Mouse (Mus musculus): ENCODE results near the gene Mb21d2. TPM values are rescaled to one million over a fixed set of nuclear protein-coding genes. Genes with fewer than 3 reads are reported as not detected.
A peak's percentile ranks its signal among the peaks of the same experiment; 100 is the strongest.

The Mb21d2 gene
- polyA plus RNA-seq, 1 experiment from 2014 or later = 6.5 TPM

- peak overlapping the region; percentile 71 for H3K4me2 ChIP-seq (ENCODE audit: low read depth, low read length)
- H3K4me1 ChIP-seq (ENCODE audit: control insufficient read depth, insufficient read depth, low read length) = peaks cover 12% of the 10 kb centered on the region
- H3K27me3 ChIP-seq (ENCODE audit: control insufficient read depth, insufficient read depth, low read length) = no peaks in the 10 kb centered on the region; the same call in 1 of the 2 replicates
- WGBS = 17% methylated on average over 5 of the region's 5 CpGs
- peak overlapping the region; percentile 89 for H3K4me3 ChIP-seq (replicated peaks; ENCODE audit: low read length)
- H3K9ac ChIP-seq (ENCODE audit: low read length) = peak overlapping the region; percentile 91; the same call in 1 of the 2 replicates
- no peak overlapping the region for H3K27ac ChIP-seq (ENCODE audit: low read length)
- no peak for ATAC-seq (ENCODE audit: insufficient read depth, low FRiP score)
- H3K36me3 ChIP-seq (ENCODE audit: control insufficient read depth, insufficient read depth, low read length) = no peaks in the 10 kb centered on the region
- no peaks in the 10 kb centered on the region for H3K9me3 ChIP-seq (replicated peaks; ENCODE audit: control insufficient read depth, low read length)
Observed at GRCm38 (mm10) chr16:28930426-28930825, 953 bp upstream of the Mb21d2 start.

DNA sequence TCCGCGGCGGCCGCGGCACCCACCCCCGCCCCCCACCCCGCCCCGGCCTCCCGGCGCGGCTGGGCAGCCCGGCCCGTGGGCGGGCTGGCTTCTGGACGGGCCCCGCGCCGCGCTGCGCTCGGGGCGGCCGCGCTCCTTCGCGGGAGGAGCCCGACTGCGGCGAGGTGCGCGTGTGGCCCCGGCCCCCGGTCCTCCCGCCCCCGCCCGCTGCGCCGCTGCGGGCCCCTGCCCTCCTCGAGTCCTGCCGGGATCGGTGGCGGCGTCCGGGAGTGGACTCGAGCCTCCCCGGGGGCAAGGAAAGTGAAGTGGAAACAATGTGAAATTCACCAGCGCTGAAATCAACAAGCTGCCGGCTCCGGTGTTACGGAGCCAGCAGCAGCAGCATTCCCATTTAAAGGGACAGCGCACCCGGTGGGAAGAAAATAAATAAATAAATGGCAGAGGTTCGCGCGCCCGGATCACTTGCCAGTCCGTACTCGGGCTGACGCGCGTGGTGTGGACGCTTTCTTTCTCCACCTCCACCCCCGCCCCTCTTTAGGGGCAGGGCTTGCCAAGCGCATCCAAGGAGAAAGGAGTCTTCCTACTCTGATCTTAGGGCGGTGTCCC lies 316 bp upstream of the Mb21d2 start:
- WGBS = 1% methylated on average over 61 of the region's 66 CpGs
- peak; percentile 81 for ATAC-seq (ENCODE audit: insufficient read depth, low FRiP score)
- Histone ChIP-seq H3K9me3 (replicated peaks; ENCODE audit: control insufficient read depth, low read length) (no peaks in the 10 kb centered on the region), H3K27ac (ENCODE audit: low read length) (peak overlapping the region; percentile 90), H3K36me3 (ENCODE audit: control insufficient read depth, insufficient read depth, low read length) (no peaks in the 10 kb centered on the region), H3K4me2 (ENCODE audit: low read depth, low read length) (peak overlapping the region; percentile 71), H3K27me3 (ENCODE audit: control insufficient read depth, insufficient read depth, low read length) (no peaks in the 10 kb centered on the region; the same call in 1 of the 2 replicates), H3K9ac (ENCODE audit: low read length) (peak overlapping the region; percentile 91), H3K4me1 (ENCODE audit: control insufficient read depth, insufficient read depth, low read length) (peaks cover 12% of the 10 kb centered on the region), H3K4me3 (replicated peaks; ENCODE audit: low read length) (peak overlapping the region; percentile 89)

DNA sequence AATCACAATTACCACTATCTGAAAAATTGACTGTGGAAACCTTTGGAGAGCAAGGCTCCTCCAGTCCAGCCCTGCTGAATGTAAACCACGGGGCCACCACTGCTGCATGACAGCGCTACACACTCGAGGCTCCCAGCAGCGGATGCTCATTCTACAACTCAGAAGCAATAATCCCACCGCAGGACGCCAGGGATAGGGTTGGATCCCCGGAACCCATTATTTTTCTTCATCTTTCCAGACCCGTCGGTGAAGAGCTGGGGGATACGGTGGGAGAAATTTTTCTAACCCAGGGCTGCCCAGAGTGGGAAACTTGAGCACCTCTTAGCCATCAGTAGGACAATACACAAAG lies 1.0 kb downstream of the Mb21d2 start:
- no peaks in the 10 kb centered on the region; the same call in 1 of the 2 replicates for H3K27me3 ChIP-seq (ENCODE audit: control insufficient read depth, insufficient read depth, low read length)
- H3K9ac ChIP-seq (ENCODE audit: low read length) = peak overlapping the region; percentile 91
- under 1% methylated on average over 10 of the region's 10 CpGs for WGBS
- no peaks in the 10 kb centered on the region for H3K36me3 ChIP-seq (ENCODE audit: control insufficient read depth, insufficient read depth, low read length)
- no peaks in the 10 kb centered on the region for H3K9me3 ChIP-seq (replicated peaks; ENCODE audit: control insufficient read depth, low read length)
- ATAC-seq (ENCODE audit: insufficient read depth, low FRiP score) = 0 out of 2 replicates have a peak, but pooled peaks have one; percentile 35
- H3K4me2 ChIP-seq (ENCODE audit: low read depth, low read length) = peak overlapping the region; percentile 71
- H3K27ac ChIP-seq (ENCODE audit: low read length) = peak overlapping the region; percentile 90
- peaks cover 12% of the 10 kb centered on the region for H3K4me1 ChIP-seq (ENCODE audit: control insufficient read depth, insufficient read depth, low read length)
- H3K4me3 ChIP-seq (replicated peaks; ENCODE audit: low read length) = peak overlapping the region; percentile 89

GRCm38 (mm10) chr16:28927381-28927780 lies 2.1 kb downstream of the Mb21d2 start:
- H3K9ac ChIP-seq (ENCODE audit: low read length) = no peak overlapping the region
- no peaks in the 10 kb centered on the region; the same call in 1 of the 2 replicates for H3K27me3 ChIP-seq (ENCODE audit: control insufficient read depth, insufficient read depth, low read length)
- WGBS = 61% methylated on average over 9 of the region's 9 CpGs
- H3K9me3 ChIP-seq (replicated peaks; ENCODE audit: control insufficient read depth, low read length) = no peaks in the 10 kb centered on the region
- peaks cover 12% of the 10 kb centered on the region for H3K4me1 ChIP-seq (ENCODE audit: control insufficient read depth, insufficient read depth, low read length)
- no peak overlapping the region for H3K4me3 ChIP-seq (replicated peaks; ENCODE audit: low read length)
- peak overlapping the region; percentile 71; the same call in 1 of the 2 replicates for H3K4me2 ChIP-seq (ENCODE audit: low read depth, low read length)
- ATAC-seq (ENCODE audit: insufficient read depth, low FRiP score) = no peak
- H3K36me3 ChIP-seq (ENCODE audit: control insufficient read depth, insufficient read depth, low read length) = no peaks in the 10 kb centered on the region
- no peak overlapping the region for H3K27ac ChIP-seq (ENCODE audit: low read length)

DNA sequence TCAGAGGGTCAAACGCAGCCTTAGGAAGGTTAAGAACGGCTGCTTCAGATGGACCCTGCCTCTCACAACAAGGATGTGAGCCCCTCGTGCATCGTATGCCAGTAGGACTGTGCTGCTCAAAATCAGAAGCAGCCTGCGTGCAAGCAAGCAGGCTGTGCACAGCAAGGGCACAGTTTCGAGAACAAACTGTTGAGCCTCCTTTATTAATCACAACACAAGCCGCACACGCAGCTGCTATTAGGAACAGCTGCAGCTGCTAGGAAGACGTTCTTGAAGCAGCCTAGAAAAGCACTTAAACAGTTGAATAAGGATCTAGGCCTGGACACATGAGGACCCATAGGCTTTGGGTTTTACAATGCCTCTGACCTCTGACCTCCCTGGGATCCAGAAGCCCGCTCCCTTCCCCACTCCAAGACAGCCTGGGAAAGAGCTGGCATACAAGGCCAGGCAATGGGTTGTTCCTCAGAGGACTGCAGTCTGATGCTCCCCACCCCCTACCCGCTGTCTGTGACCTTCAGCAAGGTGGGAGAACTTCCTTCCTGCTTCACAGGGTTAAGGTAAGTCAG lies 10.1 kb downstream of the Mb21d2 start:
- Histone ChIP-seq H3K4me1 (ENCODE audit: control insufficient read depth, insufficient read depth, low read length) (no peaks in the 10 kb centered on the region), H3K27me3 (ENCODE audit: control insufficient read depth, insufficient read depth, low read length) (no peaks in the 10 kb centered on the region), H3K9ac (ENCODE audit: low read length) (no peak overlapping the region), H3K27ac (ENCODE audit: low read length) (no peak overlapping the region), H3K36me3 (ENCODE audit: control insufficient read depth, insufficient read depth, low read length) (no peaks in the 10 kb centered on the region), H3K4me2 (ENCODE audit: low read depth, low read length) (no peak overlapping the region), H3K4me3 (replicated peaks; ENCODE audit: low read length) (no peak overlapping the region), H3K9me3 (replicated peaks; ENCODE audit: control insufficient read depth, low read length) (no peaks in the 10 kb centered on the region)
- ATAC-seq (ENCODE audit: insufficient read depth, low FRiP score) = no peak
- 59% methylated on average over 11 of the region's 11 CpGs for WGBS

DNA sequence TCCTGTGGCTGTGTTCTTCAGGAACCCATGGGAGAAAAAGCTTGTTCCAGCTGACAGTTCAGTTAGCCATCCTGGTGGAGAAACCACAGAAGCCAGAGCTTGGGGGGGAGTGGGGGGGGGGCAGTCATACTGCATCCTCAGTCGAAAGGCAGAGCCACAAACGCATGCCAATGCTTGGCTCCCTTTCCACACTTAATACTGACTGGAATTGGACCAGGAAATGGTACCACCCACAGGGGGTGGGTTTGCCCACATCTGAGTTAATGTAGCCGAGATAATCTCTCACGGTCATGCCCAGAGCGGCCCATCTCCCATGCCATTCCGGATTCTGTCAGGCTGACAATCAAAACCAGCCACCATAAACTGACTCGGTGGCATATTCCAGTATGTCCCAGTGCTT lies 14.1 kb downstream of the Mb21d2 start:
- H3K4me3 ChIP-seq (replicated peaks; ENCODE audit: low read length) = no peak overlapping the region
- WGBS = 87% methylated on average over 7 of the region's 7 CpGs

DNA sequence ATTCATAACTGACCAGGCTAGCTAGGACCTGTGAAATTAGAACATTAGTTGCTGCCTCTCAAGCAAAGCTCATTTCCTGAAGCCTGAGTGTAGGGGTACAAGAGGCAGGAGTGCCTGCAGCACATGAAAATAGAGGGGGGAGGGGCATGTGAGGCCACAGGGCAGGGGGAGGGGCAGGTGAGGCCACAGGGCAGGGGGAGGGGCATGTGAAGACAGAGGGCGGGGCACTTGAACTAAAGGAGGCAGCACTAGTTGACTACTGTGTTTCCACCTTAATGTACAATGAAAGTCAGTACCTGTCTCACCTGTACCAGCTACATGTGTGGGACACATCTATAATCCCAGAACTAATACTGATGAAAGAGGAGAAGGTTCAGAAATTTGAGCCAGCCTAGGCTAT lies 14.8 kb downstream of the Mb21d2 start:
- Histone ChIP-seq H3K36me3 (ENCODE audit: control insufficient read depth, insufficient read depth, low read length) (no peaks in the 10 kb centered on the region), H3K27ac (ENCODE audit: low read length) (no peak overlapping the region), H3K4me1 (ENCODE audit: control insufficient read depth, insufficient read depth, low read length) (no peaks in the 10 kb centered on the region), H3K9me3 (replicated peaks; ENCODE audit: control insufficient read depth, low read length) (no peaks in the 10 kb centered on the region), H3K4me2 (ENCODE audit: low read depth, low read length) (no peak overlapping the region), H3K4me3 (replicated peaks; ENCODE audit: low read length) (no peak overlapping the region), H3K9ac (ENCODE audit: low read length) (no peak overlapping the region), H3K27me3 (ENCODE audit: control insufficient read depth, insufficient read depth, low read length) (no peaks in the 10 kb centered on the region)
- no peak for ATAC-seq (ENCODE audit: insufficient read depth, low FRiP score)
- 59% methylated on average over 1 of the region's 1 CpGs for WGBS

More for the DNA sequence above, 14.1 kb downstream of the Mb21d2 start:
- H3K27ac ChIP-seq (ENCODE audit: low read length) = no peak overlapping the region
- H3K9ac ChIP-seq (ENCODE audit: low read length) = no peak overlapping the region
- ATAC-seq (ENCODE audit: insufficient read depth, low FRiP score) = no peak
- H3K9me3 ChIP-seq (replicated peaks; ENCODE audit: control insufficient read depth, low read length) = no peaks in the 10 kb centered on the region
- H3K36me3 ChIP-seq (ENCODE audit: control insufficient read depth, insufficient read depth, low read length) = no peaks in the 10 kb centered on the region
- no peak overlapping the region for H3K4me2 ChIP-seq (ENCODE audit: low read depth, low read length)
- no peaks in the 10 kb centered on the region for H3K4me1 ChIP-seq (ENCODE audit: control insufficient read depth, insufficient read depth, low read length)
- H3K27me3 ChIP-seq (ENCODE audit: control insufficient read depth, insufficient read depth, low read length) = no peaks in the 10 kb centered on the region

DNA sequence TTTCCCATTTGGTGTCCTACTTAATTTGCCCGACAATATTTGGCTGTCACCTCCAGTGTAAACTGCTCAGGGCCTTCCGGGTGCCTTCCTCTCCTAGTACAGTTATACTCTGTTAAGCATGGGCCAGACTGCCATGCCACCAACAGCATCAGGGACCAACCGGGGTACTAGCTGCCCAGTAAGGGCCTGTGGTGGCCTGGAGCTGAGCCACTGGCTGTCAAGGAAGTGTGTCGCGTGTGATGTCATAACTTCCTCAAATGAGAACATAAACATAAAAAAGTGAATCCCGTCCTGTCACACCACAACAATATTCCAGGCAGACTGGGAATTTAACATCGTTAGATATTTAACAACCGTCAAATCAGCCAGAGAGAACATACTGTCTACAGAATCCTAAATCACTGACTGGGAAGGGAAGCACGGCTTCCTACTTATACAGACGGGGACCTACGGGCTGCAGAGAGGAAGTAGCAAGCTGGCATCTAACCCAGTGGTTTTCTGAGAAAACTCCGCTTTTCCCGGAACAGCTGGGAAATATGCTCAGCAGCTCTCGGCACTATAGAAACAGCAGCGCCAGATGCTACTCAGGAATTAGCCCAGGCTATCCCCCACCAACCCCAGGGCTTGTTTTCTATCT lies 17.9 kb downstream of the Mb21d2 start:
- Histone ChIP-seq H3K4me1 (ENCODE audit: control insufficient read depth, insufficient read depth, low read length) (peaks cover 8% of the 10 kb centered on the region; the same call in 1 of the 2 replicates), H3K27ac (ENCODE audit: low read length) (no peak overlapping the region), H3K4me3 (replicated peaks; ENCODE audit: low read length) (no peak overlapping the region), H3K36me3 (ENCODE audit: control insufficient read depth, insufficient read depth, low read length) (no peaks in the 10 kb centered on the region), H3K9ac (ENCODE audit: low read length) (no peak overlapping the region), H3K9me3 (replicated peaks; ENCODE audit: control insufficient read depth, low read length) (no peaks in the 10 kb centered on the region), H3K27me3 (ENCODE audit: control insufficient read depth, insufficient read depth, low read length) (no peaks in the 10 kb centered on the region), H3K4me2 (ENCODE audit: low read depth, low read length) (no peak overlapping the region)
- 75% methylated on average over 15 of the region's 15 CpGs for WGBS
- no peak for ATAC-seq (ENCODE audit: insufficient read depth, low FRiP score)

All from stomach, embryonic 16.5 days (tissue).